Mouse (Mus musculus): ENCODE data around the gene Cenpa. TPM values are rescaled to one million over a fixed set of nuclear protein-coding genes. Genes with fewer than 3 reads are reported as not detected.

Cenpa gene
- polyA plus RNA-seq, 1 experiment = 2.3 TPM

DNA sequence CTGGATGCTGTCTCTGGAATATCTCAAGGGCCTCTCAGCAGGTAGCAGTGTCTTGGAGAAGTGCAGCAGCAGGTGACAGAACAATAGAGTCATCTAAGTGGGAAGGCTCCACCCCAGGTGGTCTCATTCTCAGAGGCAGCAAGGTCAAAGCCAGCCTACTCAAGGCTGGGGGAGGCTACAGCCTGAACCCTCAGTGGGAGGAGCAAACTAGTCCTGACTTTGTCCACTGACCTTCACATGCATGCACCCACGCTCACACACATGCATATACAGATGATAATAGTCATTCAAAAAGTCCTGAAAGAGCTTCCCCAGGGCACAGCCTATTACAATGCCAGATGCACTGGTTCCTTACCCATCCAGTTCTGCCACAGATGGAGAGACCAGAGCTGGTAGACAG, 6.3 kb upstream of the Cenpa start:
- no peak for DNase-seq
- WGBS = 76% methylated on average over 1 of the region's 1 CpGs
- H3K4me1 ChIP-seq (ENCODE audit: control insufficient read depth, insufficient read depth, low read length) = no peaks in the 10 kb centered on the region

DNA sequence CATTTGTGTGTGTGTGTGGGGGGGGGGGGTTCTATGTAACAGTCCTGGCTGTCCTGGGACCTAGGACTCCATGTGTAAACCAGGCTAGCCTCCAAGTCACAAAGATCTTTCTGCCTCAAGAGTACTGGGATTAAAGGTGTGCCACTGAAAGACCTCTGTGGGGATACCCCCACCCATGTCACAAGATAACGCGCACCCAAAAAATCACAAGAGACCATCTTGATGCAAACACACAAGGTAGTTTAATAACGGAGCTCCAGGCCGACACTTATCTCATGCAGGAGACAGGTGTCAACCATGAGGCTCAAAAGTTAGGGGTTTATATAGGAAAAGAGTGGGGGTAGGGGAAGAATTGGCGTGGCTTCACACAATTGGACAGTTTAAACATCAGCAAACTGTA, 5.8 kb upstream of the Cenpa start:
- no peaks in the 10 kb centered on the region for H3K27me3 ChIP-seq (ENCODE audit: control insufficient read depth, insufficient read depth, low read length)
- no peak for DNase-seq
- no peak overlapping the region for H3K27ac ChIP-seq (ENCODE audit: insufficient read depth, low read length)
- no peak overlapping the region for H3K4me3 ChIP-seq (replicated peaks; ENCODE audit: insufficient read depth, low read depth, low read length)
- H3K4me1 ChIP-seq (ENCODE audit: control insufficient read depth, insufficient read depth, low read length) = no peaks in the 10 kb centered on the region
- TF ChIP-seq POLR2A (IDR thresholded peaks at IDR 0.05; ENCODE audit: borderline replicate concordance, insufficient read depth, low read length) (no peak), CTCF (IDR thresholded peaks at IDR 0.05; ENCODE audit: borderline replicate concordance, insufficient read depth, low read depth, low read length) (no peak)
- 95% methylated on average over 5 of the region's 5 CpGs for WGBS

More for the DNA sequence above, 6.3 kb upstream of the Cenpa start:
- H3K27ac ChIP-seq (ENCODE audit: insufficient read depth, low read length) = no peak overlapping the region
- no peaks in the 10 kb centered on the region for H3K27me3 ChIP-seq (ENCODE audit: control insufficient read depth, insufficient read depth, low read length)
- no peak for TF ChIP-seq POLR2A (IDR thresholded peaks at IDR 0.05; ENCODE audit: borderline replicate concordance, insufficient read depth, low read length)
- TF ChIP-seq CTCF (IDR thresholded peaks at IDR 0.05; ENCODE audit: borderline replicate concordance, insufficient read depth, low read depth, low read length) = no peak
- no peak overlapping the region for H3K4me3 ChIP-seq (replicated peaks; ENCODE audit: insufficient read depth, low read depth, low read length)

DNA sequence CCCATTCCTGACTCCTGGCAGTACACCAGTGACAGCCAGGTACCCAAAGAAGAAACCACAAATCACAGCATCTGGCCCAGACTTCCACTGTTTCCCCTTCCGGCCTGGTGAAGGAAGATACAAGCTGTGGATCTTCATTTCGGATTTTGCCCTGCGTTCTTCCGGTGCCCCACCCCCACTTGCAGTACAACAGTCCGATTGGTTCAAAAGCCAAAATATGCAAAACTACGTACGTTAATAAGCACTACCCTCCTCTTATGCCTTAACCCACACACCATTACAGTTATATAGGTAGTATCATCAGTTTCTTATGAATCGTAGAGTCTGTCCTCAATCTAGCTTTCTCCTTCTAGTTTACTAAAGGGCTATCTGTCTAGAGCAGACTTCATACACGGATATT, 1.2 kb upstream of the Cenpa start:
- 91% methylated on average over 9 of the region's 9 CpGs for WGBS
- no peak for DNase-seq
- Histone ChIP-seq H3K4me1 (ENCODE audit: control insufficient read depth, insufficient read depth, low read length) (no peaks in the 10 kb centered on the region), H3K27me3 (ENCODE audit: control insufficient read depth, insufficient read depth, low read length) (no peaks in the 10 kb centered on the region), H3K4me3 (replicated peaks; ENCODE audit: insufficient read depth, low read depth, low read length) (no peak overlapping the region), H3K27ac (ENCODE audit: insufficient read depth, low read length) (no peak overlapping the region)
- no peak for TF ChIP-seq POLR2A (IDR thresholded peaks at IDR 0.05; ENCODE audit: borderline replicate concordance, insufficient read depth, low read length)
- TF ChIP-seq CTCF (IDR thresholded peaks at IDR 0.05; ENCODE audit: borderline replicate concordance, insufficient read depth, low read depth, low read length) = no peak

DNA sequence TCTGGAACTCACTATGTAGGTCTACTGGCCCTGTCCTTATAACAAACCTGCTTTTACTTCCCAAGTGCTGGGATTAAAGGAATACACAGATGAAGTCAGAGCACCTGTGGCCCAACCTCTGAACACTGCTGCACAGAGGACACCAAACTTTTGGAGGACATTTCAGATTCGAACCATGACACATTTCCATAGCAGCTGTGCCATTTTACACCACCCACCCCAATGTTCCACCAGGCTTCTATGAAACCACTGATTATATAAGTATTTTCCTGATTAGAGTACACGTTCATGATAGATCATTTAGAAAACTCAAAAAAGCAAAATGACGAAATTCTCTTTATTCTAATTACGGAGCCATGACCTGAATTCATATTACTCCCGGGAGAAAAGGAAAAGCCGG, 609 bp upstream of the Cenpa start:
- TF ChIP-seq POLR2A (IDR thresholded peaks at IDR 0.05; ENCODE audit: borderline replicate concordance, insufficient read depth, low read length) (no peak), CTCF (IDR thresholded peaks at IDR 0.05; ENCODE audit: borderline replicate concordance, insufficient read depth, low read depth, low read length) (no peak)
- Histone ChIP-seq H3K27me3 (ENCODE audit: control insufficient read depth, insufficient read depth, low read length) (no peaks in the 10 kb centered on the region), H3K4me3 (replicated peaks; ENCODE audit: insufficient read depth, low read depth, low read length) (peak overlapping the region; percentile 46), H3K4me1 (ENCODE audit: control insufficient read depth, insufficient read depth, low read length) (no peaks in the 10 kb centered on the region), H3K27ac (ENCODE audit: insufficient read depth, low read length) (peak overlapping the region; percentile 61; the same call in 1 of the 2 replicates)
- no peak for DNase-seq
- WGBS = 38% methylated on average over 6 of the region's 6 CpGs

DNA sequence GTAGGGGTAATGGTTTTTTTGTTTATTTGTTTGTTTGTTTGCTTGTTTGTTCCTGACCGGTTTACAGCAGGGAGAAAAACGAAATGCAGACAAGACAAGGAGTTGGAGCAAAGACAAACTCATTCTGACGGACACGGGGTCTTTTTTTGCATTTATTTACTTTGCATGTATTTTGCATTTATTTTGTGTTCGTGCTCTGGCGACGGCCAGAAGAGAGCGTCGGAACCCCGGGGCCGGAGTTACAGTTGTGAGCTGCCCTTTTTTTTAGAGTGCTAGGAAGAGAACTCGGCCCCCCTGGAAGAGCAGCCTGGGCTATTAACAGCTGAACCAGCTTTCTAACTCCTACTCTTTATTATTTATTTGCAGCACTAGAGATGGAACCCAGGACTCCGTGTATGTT, 638 bp downstream of the Cenpa start:
- Histone ChIP-seq H3K4me3 (replicated peaks; ENCODE audit: insufficient read depth, low read depth, low read length) (peak overlapping the region; percentile 46), H3K27me3 (ENCODE audit: control insufficient read depth, insufficient read depth, low read length) (no peaks in the 10 kb centered on the region), H3K4me1 (ENCODE audit: control insufficient read depth, insufficient read depth, low read length) (no peaks in the 10 kb centered on the region), H3K27ac (ENCODE audit: insufficient read depth, low read length) (no peak overlapping the region)
- under 1% methylated on average over 13 of the region's 13 CpGs for WGBS
- TF ChIP-seq CTCF (IDR thresholded peaks at IDR 0.05; ENCODE audit: borderline replicate concordance, insufficient read depth, low read depth, low read length) (no peak), POLR2A (IDR thresholded peaks at IDR 0.05; ENCODE audit: borderline replicate concordance, insufficient read depth, low read length) (no peak)
- no peak for DNase-seq

DNA sequence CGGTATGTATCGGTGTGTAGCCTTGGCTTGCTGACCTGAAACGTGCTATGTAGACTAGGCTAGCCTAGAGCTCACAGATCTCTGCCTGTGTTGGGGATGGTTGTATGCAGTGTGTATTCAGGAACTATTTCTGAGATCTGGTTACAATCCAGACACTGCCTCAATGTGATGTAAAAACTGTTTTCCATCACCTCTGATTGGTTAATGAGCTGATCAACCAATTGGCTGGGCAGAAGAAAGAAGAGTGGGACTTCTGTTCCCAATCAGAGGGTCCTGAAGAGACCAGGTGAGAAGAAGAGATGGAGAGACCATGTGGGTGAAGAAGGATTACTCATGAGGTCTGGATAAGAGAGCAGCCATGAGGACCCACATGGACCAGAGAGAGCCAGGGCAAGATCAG, 1.1 kb downstream of the Cenpa start:
- no peak for TF ChIP-seq CTCF (IDR thresholded peaks at IDR 0.05; ENCODE audit: borderline replicate concordance, insufficient read depth, low read depth, low read length)
- TF ChIP-seq POLR2A (IDR thresholded peaks at IDR 0.05; ENCODE audit: borderline replicate concordance, insufficient read depth, low read length) = no peak
- no peak for DNase-seq
- Histone ChIP-seq H3K27ac (ENCODE audit: insufficient read depth, low read length) (no peak overlapping the region), H3K27me3 (ENCODE audit: control insufficient read depth, insufficient read depth, low read length) (no peaks in the 10 kb centered on the region), H3K4me3 (replicated peaks; ENCODE audit: insufficient read depth, low read depth, low read length) (no peak overlapping the region), H3K4me1 (ENCODE audit: control insufficient read depth, insufficient read depth, low read length) (no peaks in the 10 kb centered on the region)
- 0% methylated on average over 3 of the region's 3 CpGs for WGBS

DNA sequence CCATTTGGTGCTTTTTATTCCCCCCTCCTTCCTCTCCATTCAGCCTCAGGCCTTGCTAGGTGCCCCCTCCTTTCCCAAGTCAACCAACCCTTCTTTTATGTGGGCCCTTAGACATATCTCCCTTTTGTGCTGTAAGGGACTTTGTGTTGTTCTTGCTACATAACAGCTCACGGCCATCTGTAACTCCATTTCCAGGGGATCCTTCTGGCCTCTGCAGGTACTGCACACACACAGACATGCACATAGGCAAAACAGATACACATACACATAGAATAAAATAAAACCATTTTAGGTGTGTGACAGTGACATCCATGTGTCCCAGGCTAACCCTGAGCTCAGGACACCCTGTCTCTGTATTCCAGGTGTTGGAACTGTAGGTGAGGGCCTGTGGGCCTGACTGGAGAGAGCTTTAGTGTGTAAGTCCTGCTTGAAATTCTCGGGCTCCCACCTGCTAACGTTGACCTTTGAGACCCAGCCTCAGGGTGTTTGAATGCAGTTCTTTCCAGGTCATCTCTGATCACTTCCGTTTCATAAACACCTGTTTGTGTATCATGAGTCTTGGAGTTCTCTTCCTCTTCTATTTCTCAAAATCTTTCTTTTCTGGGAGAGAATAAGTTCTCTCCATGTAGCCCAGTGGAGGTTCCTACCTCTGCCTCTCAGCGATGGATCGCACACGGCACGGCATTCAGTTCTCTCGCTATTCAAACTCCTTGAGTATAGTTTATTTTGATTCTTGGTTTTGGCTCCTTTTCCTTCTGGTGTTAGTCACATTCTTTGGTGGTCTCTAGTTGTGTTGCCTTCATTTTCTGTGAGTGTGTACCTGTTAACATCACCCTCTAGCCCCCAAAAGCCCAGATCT, 2.3 kb downstream of the Cenpa start:
- Histone ChIP-seq H3K27me3 (ENCODE audit: control insufficient read depth, insufficient read depth, low read length) (no peaks in the 10 kb centered on the region), H3K27ac (ENCODE audit: insufficient read depth, low read length) (no peak overlapping the region), H3K4me1 (ENCODE audit: control insufficient read depth, insufficient read depth, low read length) (no peaks in the 10 kb centered on the region), H3K4me3 (replicated peaks; ENCODE audit: insufficient read depth, low read depth, low read length) (no peak overlapping the region)
- TF ChIP-seq CTCF (IDR thresholded peaks at IDR 0.05; ENCODE audit: borderline replicate concordance, insufficient read depth, low read depth, low read length) (no peak), POLR2A (IDR thresholded peaks at IDR 0.05; ENCODE audit: borderline replicate concordance, insufficient read depth, low read length) (no peak)
- no peak for DNase-seq
- 92% methylated on average over 9 of the region's 9 CpGs for WGBS

DNA sequence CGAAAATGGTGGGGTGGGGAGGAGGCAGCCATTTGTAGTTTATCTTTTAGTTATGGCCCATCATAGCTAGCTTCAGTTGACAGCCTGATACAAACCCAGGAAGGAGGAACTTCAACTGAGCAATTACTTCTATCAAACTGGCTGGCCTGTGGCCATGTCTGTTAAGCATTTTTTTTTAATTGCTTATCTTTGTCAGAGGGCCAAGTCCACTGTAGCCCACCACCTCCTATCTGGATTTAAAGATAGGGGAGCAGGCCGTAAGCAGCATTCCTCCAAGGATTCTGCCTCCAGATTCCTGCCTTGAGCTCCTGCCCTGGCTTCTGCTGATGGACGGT, 2.9 kb downstream of the Cenpa start:
- no peak for DNase-seq
- TF ChIP-seq POLR2A (IDR thresholded peaks at IDR 0.05; ENCODE audit: borderline replicate concordance, insufficient read depth, low read length) = no peak
- TF ChIP-seq CTCF (IDR thresholded peaks at IDR 0.05; ENCODE audit: borderline replicate concordance, insufficient read depth, low read depth, low read length) = no peak
- Histone ChIP-seq H3K4me3 (replicated peaks; ENCODE audit: insufficient read depth, low read depth, low read length) (no peak overlapping the region), H3K4me1 (ENCODE audit: control insufficient read depth, insufficient read depth, low read length) (no peaks in the 10 kb centered on the region), H3K27me3 (ENCODE audit: control insufficient read depth, insufficient read depth, low read length) (no peaks in the 10 kb centered on the region), H3K27ac (ENCODE audit: insufficient read depth, low read length) (no peak overlapping the region)
- 93% methylated on average over 3 of the region's 3 CpGs for WGBS
